Mouse (Mus musculus): ENCODE measurements at regions not wholly inside any gene's neighbourhood (a gene's known extent, or its start where the extent isn't known, plus 50 kb on each side); places are given as distances from the start of the nearest gene placed in this dataset.

DNA sequence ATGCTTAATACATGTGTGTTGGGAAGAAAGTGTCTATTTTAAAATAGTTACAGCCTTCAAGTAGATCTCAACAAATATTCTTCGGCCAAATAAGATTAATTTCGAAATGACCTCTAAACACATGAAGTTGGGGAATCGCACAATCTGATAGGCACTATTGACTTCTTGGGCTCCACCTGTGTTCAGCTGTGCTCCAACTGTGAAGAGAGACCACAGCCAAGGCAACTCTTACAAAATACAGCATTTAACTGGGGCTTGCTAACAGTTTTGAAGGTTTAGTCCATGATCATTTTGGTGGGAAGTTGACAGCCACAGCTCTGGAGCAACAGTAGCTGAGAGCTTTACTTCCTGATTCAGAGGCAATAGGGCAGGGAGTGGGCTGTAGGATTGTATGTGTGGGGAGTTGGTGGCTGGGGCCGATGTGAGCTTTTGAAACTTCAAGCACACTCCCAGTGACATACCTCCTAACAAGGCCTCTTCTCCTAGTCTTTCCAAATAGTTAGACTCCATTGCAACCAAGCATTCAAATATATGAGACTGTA lies 90.8 kb upstream of the Spry2 start:
- dilution Hi-C loops (cut with MboI; ENCODE audit: extremely low pct_ligation_motif_present, extremely low pct_unique_long_range_greater_than_20kb, low sequenced_read_pairs) = no loop called here
- Histone ChIP-seq H3K27me3 (replicated peaks) (no peaks in the 10 kb centered on the region), H3K27ac (ENCODE audit: insufficient read depth, low read depth) (no peak overlapping the region), H3K4me1 (ENCODE audit: control insufficient read depth in 1 of 2, insufficient read depth in 2 of 2) (no peaks in the 10 kb centered on the region), H3K4me3 (replicated peaks in 1 of 3; ENCODE audit: low read depth in 2 of 3, low read length in 2 of 3, poor library complexity in 1 of 3) (no peak overlapping the region), H3K9ac (ENCODE audit: insufficient read depth, low read depth) (no peak overlapping the region), H3K9me3 (replicated peaks; ENCODE audit: low read length) (peaks cover 19% of the 10 kb centered on the region), H3K36me3 (replicated peaks in 1 of 2; ENCODE audit: control insufficient read depth in 1 of 2, insufficient read depth in 1 of 2, low read length in 1 of 2) (no peaks in the 10 kb centered on the region), H3K4me2 (ENCODE audit: insufficient read depth, low read depth, poor library complexity, severe bottlenecking) (no peak overlapping the region), H3K79me2 (replicated peaks; ENCODE audit: control insufficient read depth, extremely low read depth, insufficient read depth, poor library complexity, severe bottlenecking) (no peaks in the 10 kb centered on the region)
- DNase-seq (ENCODE audit: extremely low read depth) = no peak
- in situ Hi-C loops (cut with MboI; ENCODE audit: low pct_ligation_motif_present, low pct_unique_long_range_greater_than_20kb, low sequenced_read_pairs) = no loop called here
- no peak for TF ChIP-seq BHLHE40 (IDR thresholded peaks at IDR 0.05; ENCODE audit: low read depth, low read length)
- no peak for TF ChIP-seq POLR2AphosphoS2 (IDR thresholded peaks at IDR 0.05; ENCODE audit: low read depth, low read length)
- TF ChIP-seq MYC (IDR thresholded peaks at IDR 0.05; ENCODE audit: low read depth, low read length) = no peak
- no peak for TF ChIP-seq SIN3A (IDR thresholded peaks at IDR 0.05; ENCODE audit: low read length)
- TF ChIP-seq ZC3H11A (IDR thresholded peaks at IDR 0.05; ENCODE audit: low read depth, low read length) = no peak
- TF ChIP-seq CHD1 (IDR thresholded peaks at IDR 0.05; ENCODE audit: low read depth, low read length) = no peak
- TF ChIP-seq JUND (conservative IDR thresholded peaks at IDR 0.05; ENCODE audit: low read depth, low read length) = no peak
- no peak for TF ChIP-seq EP300 (IDR thresholded peaks at IDR 0.05; ENCODE audit: low read length)
- TF ChIP-seq NRF1 (IDR thresholded peaks at IDR 0.05; ENCODE audit: low read depth, low read length) = no peak
- no peak for TF ChIP-seq ZMIZ1 (IDR thresholded peaks at IDR 0.05; ENCODE audit: low read depth, low read length)

DNA sequence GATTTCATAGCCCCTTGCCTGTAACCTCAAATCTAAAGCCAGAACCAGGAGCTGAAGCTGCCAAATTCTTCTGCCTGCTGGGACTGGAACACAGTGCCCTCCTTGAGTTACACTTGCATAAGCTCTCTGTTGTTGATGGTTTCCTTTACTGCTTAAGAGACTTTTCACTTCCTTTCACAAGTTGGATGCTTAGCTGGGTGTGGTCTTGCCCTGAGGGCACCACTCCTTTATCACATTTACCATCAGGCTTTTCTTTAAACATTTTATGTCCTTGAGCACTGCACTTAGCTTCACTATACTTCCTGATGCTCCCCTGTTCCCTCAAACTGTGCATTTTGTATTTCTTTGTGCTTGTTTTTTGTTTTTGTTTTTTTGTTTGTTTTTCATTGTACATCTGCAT lies 92.1 kb upstream of the Spry2 start:
- Histone ChIP-seq H3K9ac (ENCODE audit: insufficient read depth, low read depth) (no peak overlapping the region), H3K27me3 (replicated peaks) (no peaks in the 10 kb centered on the region), H3K9me3 (replicated peaks; ENCODE audit: low read length) (peaks cover 19% of the 10 kb centered on the region), H3K4me3 (replicated peaks in 1 of 3; ENCODE audit: low read depth in 2 of 3, low read length in 2 of 3, poor library complexity in 1 of 3) (no peak overlapping the region), H3K27ac (ENCODE audit: insufficient read depth, low read depth) (no peak overlapping the region), H3K4me1 (ENCODE audit: control insufficient read depth in 1 of 2, insufficient read depth in 2 of 2) (no peaks in the 10 kb centered on the region), H3K36me3 (replicated peaks in 1 of 2; ENCODE audit: control insufficient read depth in 1 of 2, insufficient read depth in 1 of 2, low read length in 1 of 2) (no peaks in the 10 kb centered on the region), H3K79me2 (replicated peaks; ENCODE audit: control insufficient read depth, extremely low read depth, insufficient read depth, poor library complexity, severe bottlenecking) (no peaks in the 10 kb centered on the region), H3K4me2 (ENCODE audit: insufficient read depth, low read depth, poor library complexity, severe bottlenecking) (no peak overlapping the region)
- in situ Hi-C loops (cut with MboI; ENCODE audit: low pct_ligation_motif_present, low pct_unique_long_range_greater_than_20kb, low sequenced_read_pairs) (no loop called here), dilution Hi-C loops (cut with MboI; ENCODE audit: extremely low pct_ligation_motif_present, extremely low pct_unique_long_range_greater_than_20kb, low sequenced_read_pairs) (no loop called here)
- DNase-seq (ENCODE audit: extremely low read depth) = no peak
- no peak for TF ChIP-seq HCFC1 (IDR thresholded peaks at IDR 0.05; ENCODE audit: low read depth, low read length)
- TF ChIP-seq ELF1 (IDR thresholded peaks at IDR 0.05; ENCODE audit: low read depth, low read length) = no peak
- no peak for TF ChIP-seq ZNF384 (IDR thresholded peaks at IDR 0.05; ENCODE audit: low read depth, low read length)
- TF ChIP-seq RCOR1 (conservative IDR thresholded peaks at IDR 0.05; ENCODE audit: low read depth, low read length) = no peak
- no peak for TF ChIP-seq SMC3 (IDR thresholded peaks at IDR 0.05; ENCODE audit: low read depth, low read length)
- no peak for TF ChIP-seq ZMIZ1 (IDR thresholded peaks at IDR 0.05; ENCODE audit: low read depth, low read length)

Data from CH12.LX (cell line).